Mouse (Mus musculus): ENCODE results near the gene Tox3. TPM values are rescaled to one million over a fixed set of nuclear protein-coding genes. Genes with fewer than 3 reads are reported as not detected.

The Tox3 gene
- polyA plus RNA-seq, 1 experiment from 2014 or later, result 5.2 TPM

GRCm38 (mm10) chr8:90346138-90346879 lies 1.8 kb downstream of the Tox3 start:
- no peak for ATAC-seq (ENCODE audit: insufficient read depth, low FRiP score)
- H3K4me2 ChIP-seq (ENCODE audit: low read depth, low read length), result peak overlapping the region; percentile 89
- peak overlapping the region; percentile 91 for H3K9ac ChIP-seq (ENCODE audit: low read length)
- H3K27me3 ChIP-seq (ENCODE audit: control insufficient read depth, insufficient read depth, low read length), result no peaks in the 10 kb centered on the region
- no peaks in the 10 kb centered on the region for H3K36me3 ChIP-seq (ENCODE audit: control insufficient read depth, insufficient read depth, low read length)
- no peaks in the 10 kb centered on the region for H3K9me3 ChIP-seq (replicated peaks; ENCODE audit: control insufficient read depth, low read length)
- H3K27ac ChIP-seq (ENCODE audit: low read length), result peak overlapping the region; percentile 21; the same call in 1 of the 2 replicates
- peak overlapping the region; percentile 74 for H3K4me3 ChIP-seq (replicated peaks; ENCODE audit: low read length)
- WGBS, result 34% methylated on average over 13 of the region's 13 CpGs
- H3K4me1 ChIP-seq (ENCODE audit: control insufficient read depth, insufficient read depth, low read length), result peaks cover 10% of the 10 kb centered on the region

- Histone ChIP-seq H3K4me3 (replicated peaks; ENCODE audit: low read length) (no peak overlapping the region), H3K9me3 (replicated peaks; ENCODE audit: control insufficient read depth, low read length) (no peaks in the 10 kb centered on the region), H3K27ac (ENCODE audit: low read length) (no peak overlapping the region), H3K4me2 (ENCODE audit: low read depth, low read length) (no peak overlapping the region), H3K36me3 (ENCODE audit: control insufficient read depth, insufficient read depth, low read length) (no peaks in the 10 kb centered on the region), H3K9ac (ENCODE audit: low read length) (no peak overlapping the region), H3K4me1 (ENCODE audit: control insufficient read depth, insufficient read depth, low read length) (no peaks in the 10 kb centered on the region), H3K27me3 (ENCODE audit: control insufficient read depth, insufficient read depth, low read length) (no peaks in the 10 kb centered on the region)
- no peak for ATAC-seq (ENCODE audit: insufficient read depth, low FRiP score)
- WGBS, result 82% methylated on average over 7 of the region's 7 CpGs
Observed at GRCm38 (mm10) chr8:90330377-90331285, 17.5 kb downstream of the Tox3 start.

- Histone ChIP-seq H3K4me3 (replicated peaks; ENCODE audit: low read length) (no peak overlapping the region), H3K9me3 (replicated peaks; ENCODE audit: control insufficient read depth, low read length) (no peaks in the 10 kb centered on the region), H3K27me3 (ENCODE audit: control insufficient read depth, insufficient read depth, low read length) (no peaks in the 10 kb centered on the region), H3K9ac (ENCODE audit: low read length) (no peak overlapping the region), H3K4me2 (ENCODE audit: low read depth, low read length) (no peak overlapping the region), H3K27ac (ENCODE audit: low read length) (no peak overlapping the region), H3K4me1 (ENCODE audit: control insufficient read depth, insufficient read depth, low read length) (no peaks in the 10 kb centered on the region), H3K36me3 (ENCODE audit: control insufficient read depth, insufficient read depth, low read length) (no peaks in the 10 kb centered on the region)
- no peak for ATAC-seq (ENCODE audit: insufficient read depth, low FRiP score)
- WGBS, result 25% methylated on average over 4 of the region's 4 CpGs
Observed at GRCm38 (mm10) chr8:90323824-90324223, 24.3 kb downstream of the Tox3 start.

- 64% methylated on average over 8 of the region's 8 CpGs for WGBS
- Histone ChIP-seq H3K4me1 (ENCODE audit: control insufficient read depth, insufficient read depth, low read length) (no peaks in the 10 kb centered on the region), H3K27ac (ENCODE audit: low read length) (no peak overlapping the region), H3K9ac (ENCODE audit: low read length) (no peak overlapping the region), H3K27me3 (ENCODE audit: control insufficient read depth, insufficient read depth, low read length) (no peaks in the 10 kb centered on the region), H3K9me3 (replicated peaks; ENCODE audit: control insufficient read depth, low read length) (no peaks in the 10 kb centered on the region), H3K36me3 (ENCODE audit: control insufficient read depth, insufficient read depth, low read length) (no peaks in the 10 kb centered on the region), H3K4me2 (ENCODE audit: low read depth, low read length) (no peak overlapping the region), H3K4me3 (replicated peaks; ENCODE audit: low read length) (no peak overlapping the region)
- no peak for ATAC-seq (ENCODE audit: insufficient read depth, low FRiP score)
Observed at GRCm38 (mm10) chr8:90322701-90323439, 25.3 kb downstream of the Tox3 start.

GRCm38 (mm10) chr8:90321255-90321654 lies 26.9 kb downstream of the Tox3 start:
- Histone ChIP-seq H3K9me3 (replicated peaks; ENCODE audit: control insufficient read depth, low read length) (no peaks in the 10 kb centered on the region), H3K9ac (ENCODE audit: low read length) (no peak overlapping the region), H3K4me3 (replicated peaks; ENCODE audit: low read length) (no peak overlapping the region), H3K36me3 (ENCODE audit: control insufficient read depth, insufficient read depth, low read length) (no peaks in the 10 kb centered on the region), H3K4me2 (ENCODE audit: low read depth, low read length) (no peak overlapping the region), H3K4me1 (ENCODE audit: control insufficient read depth, insufficient read depth, low read length) (no peaks in the 10 kb centered on the region), H3K27me3 (ENCODE audit: control insufficient read depth, insufficient read depth, low read length) (no peaks in the 10 kb centered on the region), H3K27ac (ENCODE audit: low read length) (no peak overlapping the region)
- 83% methylated on average over 1 of the region's 1 CpGs for WGBS
- ATAC-seq (ENCODE audit: insufficient read depth, low FRiP score), result no peak

- Histone ChIP-seq H3K4me2 (ENCODE audit: low read depth, low read length) (no peak overlapping the region), H3K9me3 (replicated peaks; ENCODE audit: control insufficient read depth, low read length) (no peaks in the 10 kb centered on the region), H3K27me3 (ENCODE audit: control insufficient read depth, insufficient read depth, low read length) (no peaks in the 10 kb centered on the region), H3K36me3 (ENCODE audit: control insufficient read depth, insufficient read depth, low read length) (no peaks in the 10 kb centered on the region), H3K27ac (ENCODE audit: low read length) (no peak overlapping the region), H3K4me3 (replicated peaks; ENCODE audit: low read length) (no peak overlapping the region), H3K4me1 (ENCODE audit: control insufficient read depth, insufficient read depth, low read length) (no peaks in the 10 kb centered on the region), H3K9ac (ENCODE audit: low read length) (no peak overlapping the region)
- no peak for ATAC-seq (ENCODE audit: insufficient read depth, low FRiP score)
- 78% methylated on average over 7 of the region's 7 CpGs for WGBS
Observed at GRCm38 (mm10) chr8:90314312-90314711, 33.8 kb downstream of the Tox3 start.

- Histone ChIP-seq H3K36me3 (ENCODE audit: control insufficient read depth, insufficient read depth, low read length) (no peaks in the 10 kb centered on the region), H3K27me3 (ENCODE audit: control insufficient read depth, insufficient read depth, low read length) (no peaks in the 10 kb centered on the region), H3K27ac (ENCODE audit: low read length) (peak overlapping the region; percentile 84; the same call in 1 of the 2 replicates), H3K9ac (ENCODE audit: low read length) (no peak overlapping the region), H3K4me1 (ENCODE audit: control insufficient read depth, insufficient read depth, low read length) (peaks cover 19% of the 10 kb centered on the region), H3K9me3 (replicated peaks; ENCODE audit: control insufficient read depth, low read length) (no peaks in the 10 kb centered on the region), H3K4me3 (replicated peaks; ENCODE audit: low read length) (no peak overlapping the region), H3K4me2 (ENCODE audit: low read depth, low read length) (peak overlapping the region; percentile 28)
- no peak; the same call in 1 of the 2 replicates for ATAC-seq (ENCODE audit: insufficient read depth, low FRiP score)
- WGBS, result 34% methylated on average over 12 of the region's 12 CpGs
Observed at GRCm38 (mm10) chr8:90302951-90303350, 45.2 kb downstream of the Tox3 start.

- peak overlapping the region; percentile 28 for H3K4me2 ChIP-seq (ENCODE audit: low read depth, low read length)
- whole genome bisulfite sequencing, result 22% methylated on average over 5 of the region's 5 CpGs
- no peaks in the 10 kb centered on the region for H3K9me3 ChIP-seq (replicated peaks; ENCODE audit: control insufficient read depth, low read length)
- no peaks in the 10 kb centered on the region for H3K27me3 ChIP-seq (ENCODE audit: control insufficient read depth, insufficient read depth, low read length)
- 0 out of 2 replicates have a peak overlapping the region, but pooled peaks have one; percentile 1 for H3K4me3 ChIP-seq (replicated peaks; ENCODE audit: low read length)
- peaks cover 19% of the 10 kb centered on the region for H3K4me1 ChIP-seq (ENCODE audit: control insufficient read depth, insufficient read depth, low read length)
- H3K9ac ChIP-seq (ENCODE audit: low read length), result no peak overlapping the region
- H3K27ac ChIP-seq (ENCODE audit: low read length), result peak overlapping the region; percentile 84
- no peaks in the 10 kb centered on the region for H3K36me3 ChIP-seq (ENCODE audit: control insufficient read depth, insufficient read depth, low read length)
- ATAC-seq (ENCODE audit: insufficient read depth, low FRiP score), result peak; percentile 97
Observed at GRCm38 (mm10) chr8:90302252-90302651, 45.9 kb downstream of the Tox3 start.
